Mouse (Mus musculus): ENCODE results near the gene Olfm2. TPM values are rescaled to one million over a fixed set of nuclear protein-coding genes. Genes with fewer than 3 reads are reported as not detected.

Gene Olfm2
- 68.7 and 75.0 TPM in 2 replicates for polyA plus RNA-seq (2016; fragmentation: Nextera tagmentation; extraction: Ambion mirVana)

DNA sequence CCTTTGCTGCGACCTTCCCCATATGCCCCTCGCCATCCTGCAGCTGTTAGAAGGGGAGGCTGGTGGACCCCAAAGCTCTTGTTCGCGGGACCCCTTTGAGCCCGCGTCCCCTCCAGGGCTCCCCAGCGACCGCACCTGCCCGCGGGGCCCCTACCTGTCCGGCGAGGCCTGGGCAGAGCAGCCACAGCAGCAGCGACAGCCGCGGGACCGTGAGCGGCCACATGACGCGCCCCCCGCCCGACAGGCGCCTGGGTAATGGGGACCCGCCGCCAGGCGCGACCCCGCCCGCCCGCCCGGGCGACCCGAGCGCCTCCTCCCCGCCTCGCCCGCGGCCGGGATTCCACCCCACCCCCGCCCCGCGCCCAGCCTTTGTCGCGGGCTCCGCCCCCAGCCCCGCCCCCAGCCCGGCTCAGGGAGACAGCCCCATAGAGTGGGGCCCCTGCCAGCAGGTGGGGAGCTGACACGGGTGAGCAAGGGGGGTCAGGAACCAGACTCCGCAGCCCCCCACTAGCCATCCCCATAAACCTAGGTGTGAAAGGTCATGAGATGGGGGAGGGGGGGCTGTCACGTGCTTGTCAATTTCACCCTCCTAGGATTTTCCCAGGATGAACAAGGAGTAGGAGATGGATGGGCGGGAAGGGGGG lies at the start of gene Olfm2:
Gene Olfm2, minus strand, starts transcription at position 333 of the 644 bp plus-strand sequence.
- Histone ChIP-seq H3K27ac (peak within 1 kb of the TSS; percentile 35; the same call in 1 of the 2 replicates), H3K4me2 (replicated peaks) (peak within 1 kb of the TSS; percentile 84), H3K27me3 (peaks cover 34% of the 10 kb centered on the region), H3K36me3 (no peaks in the 10 kb centered on the region), H3K9me3 (replicated peaks) (no peaks in the 10 kb centered on the region), H3K4me1 (peaks cover 33% of the 10 kb centered on the region), H3K9ac (peak within 1 kb of the TSS; percentile 80), H3K4me3 (peak within 1 kb of the TSS; percentile 56)
- ATAC-seq (ENCODE audit: low FRiP score) = peak; percentile 76
- WGBS = under 1% methylated on average over 44 of the region's 50 CpGs

DNA sequence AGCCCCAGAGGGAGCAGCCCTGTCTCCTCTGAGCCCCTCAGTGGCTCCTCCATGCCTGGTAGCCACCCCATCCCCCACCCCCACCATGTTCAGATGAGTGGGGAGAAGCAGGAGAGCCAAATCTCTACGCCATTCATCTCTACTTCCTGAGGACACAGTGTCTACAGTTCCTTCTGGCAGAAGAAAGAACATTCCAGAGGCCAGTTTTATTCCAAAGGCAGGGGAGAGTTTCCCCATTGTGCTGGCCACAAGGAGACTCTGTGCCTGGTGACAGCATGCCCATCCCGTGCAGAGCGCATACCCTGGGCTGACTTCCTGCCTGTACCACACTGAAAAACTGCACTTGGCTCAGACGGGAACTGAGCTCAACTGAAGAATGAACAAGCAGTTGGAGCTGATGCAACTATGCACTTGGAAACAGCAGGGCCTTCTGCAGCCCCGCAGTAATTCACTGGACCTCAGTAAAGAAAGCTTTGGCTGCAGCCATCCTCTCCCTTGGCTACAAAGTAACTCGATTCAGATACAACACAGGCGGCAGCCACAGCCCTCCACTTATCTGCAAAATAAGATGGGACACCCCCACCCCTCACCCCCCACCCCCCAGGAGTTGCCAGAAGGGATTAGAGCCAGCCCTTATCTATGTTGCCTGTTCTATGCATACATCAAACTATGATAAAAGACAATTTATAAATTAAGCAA lies 48.1 kb upstream of the Olfm2 start:
- no peaks in the 10 kb centered on the region for H3K36me3 ChIP-seq
- ATAC-seq (ENCODE audit: low FRiP score) = 0 out of 2 replicates have a peak, but pooled peaks have one; percentile 40
- WGBS = 40% methylated on average over 7 of the region's 7 CpGs
- H3K27ac ChIP-seq = no peak overlapping the region
- no peak overlapping the region for H3K4me3 ChIP-seq
- no peak overlapping the region for H3K4me2 ChIP-seq (replicated peaks)
- no peaks in the 10 kb centered on the region for H3K27me3 ChIP-seq
- no peak overlapping the region for H3K9ac ChIP-seq
- no peaks in the 10 kb centered on the region for H3K9me3 ChIP-seq (replicated peaks)
- H3K4me1 ChIP-seq = peaks cover 15% of the 10 kb centered on the region

DNA sequence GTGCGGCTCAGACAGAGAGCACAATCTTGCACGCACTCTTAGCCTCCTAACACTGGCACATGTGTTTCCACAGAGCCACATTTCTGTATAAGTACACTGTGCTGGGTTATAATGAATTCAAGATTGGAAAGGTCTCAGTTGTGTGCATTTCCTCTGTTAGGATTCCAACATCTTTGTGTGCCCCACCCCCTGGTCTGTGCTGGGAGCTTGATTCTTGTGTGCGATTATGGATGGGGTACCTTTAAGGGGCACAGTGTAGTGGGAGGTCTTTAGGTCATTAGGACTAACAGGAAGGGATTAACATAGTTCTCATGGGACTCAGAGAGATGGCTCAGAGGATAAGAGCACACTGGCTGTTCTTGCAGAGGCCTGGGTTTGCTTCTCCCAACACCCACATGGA lies 44.2 kb upstream of the Olfm2 start:
- Histone ChIP-seq H3K4me1 (peaks cover 15% of the 10 kb centered on the region), H3K4me2 (replicated peaks) (no peak overlapping the region), H3K27ac (no peak overlapping the region), H3K9ac (no peak overlapping the region), H3K4me3 (no peak overlapping the region), H3K9me3 (replicated peaks) (no peaks in the 10 kb centered on the region; the same call in 1 of the 2 replicates), H3K27me3 (no peaks in the 10 kb centered on the region), H3K36me3 (no peaks in the 10 kb centered on the region)
- 68% methylated on average over 3 of the region's 3 CpGs for WGBS
- no peak for ATAC-seq (ENCODE audit: low FRiP score)

DNA sequence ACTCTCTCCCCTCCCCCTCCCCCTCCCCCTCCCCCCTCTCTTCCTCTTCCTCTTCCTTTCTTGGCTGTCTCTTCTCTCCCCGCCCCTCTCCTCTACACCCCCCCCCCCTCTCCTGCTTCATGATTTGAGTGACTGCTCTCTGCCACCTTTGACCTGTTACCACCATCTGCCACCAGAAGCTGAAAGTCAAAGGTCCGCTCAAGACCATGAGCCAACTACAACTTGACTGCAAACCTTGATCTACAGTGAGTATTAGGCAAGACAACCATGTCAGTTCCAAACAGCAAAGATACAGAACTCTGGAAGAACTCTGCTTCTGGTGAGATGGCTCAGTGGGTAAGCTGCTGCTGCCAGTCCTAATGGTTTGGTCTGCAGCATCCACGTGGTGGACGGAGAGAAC lies 43.5 kb upstream of the Olfm2 start:
- Histone ChIP-seq H3K9me3 (replicated peaks) (no peaks in the 10 kb centered on the region; the same call in 1 of the 2 replicates), H3K4me1 (peaks cover 15% of the 10 kb centered on the region), H3K36me3 (no peaks in the 10 kb centered on the region), H3K9ac (no peak overlapping the region), H3K4me3 (no peak overlapping the region), H3K4me2 (replicated peaks) (no peak overlapping the region), H3K27me3 (no peaks in the 10 kb centered on the region), H3K27ac (no peak overlapping the region)
- WGBS = 71% methylated on average over 3 of the region's 4 CpGs
- ATAC-seq (ENCODE audit: low FRiP score) = no peak

DNA sequence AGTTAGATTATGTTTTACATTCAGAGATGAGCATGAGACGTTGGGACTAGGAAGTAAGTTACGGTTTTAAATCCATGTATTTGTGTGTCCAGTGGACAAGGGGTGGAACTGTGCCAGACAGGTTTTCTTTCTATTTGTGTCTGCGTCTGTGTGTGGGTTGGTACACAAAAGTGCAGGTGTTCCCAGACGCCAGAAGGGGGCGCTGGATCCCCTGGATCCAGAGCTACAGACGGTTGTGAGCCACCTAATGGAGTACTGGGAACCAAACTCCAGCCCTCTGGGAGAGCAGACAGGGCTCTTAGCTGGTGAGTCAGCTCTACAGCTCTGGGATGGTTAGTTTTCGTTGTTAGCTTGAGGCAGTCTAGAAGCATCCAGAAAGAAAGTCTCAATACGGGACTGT lies 41.8 kb upstream of the Olfm2 start:
- no peaks in the 10 kb centered on the region for H3K36me3 ChIP-seq
- no peak overlapping the region for H3K4me2 ChIP-seq (replicated peaks)
- H3K4me1 ChIP-seq = peaks cover 6% of the 10 kb centered on the region; the same call in 1 of the 2 replicates
- WGBS = 75% methylated on average over 8 of the region's 8 CpGs
- ATAC-seq (ENCODE audit: low FRiP score) = no peak
- H3K27me3 ChIP-seq = no peaks in the 10 kb centered on the region
- no peak overlapping the region for H3K27ac ChIP-seq
- no peak overlapping the region for H3K9ac ChIP-seq
- no peak overlapping the region for H3K4me3 ChIP-seq
- no peaks in the 10 kb centered on the region; the same call in 1 of the 2 replicates for H3K9me3 ChIP-seq (replicated peaks)

DNA sequence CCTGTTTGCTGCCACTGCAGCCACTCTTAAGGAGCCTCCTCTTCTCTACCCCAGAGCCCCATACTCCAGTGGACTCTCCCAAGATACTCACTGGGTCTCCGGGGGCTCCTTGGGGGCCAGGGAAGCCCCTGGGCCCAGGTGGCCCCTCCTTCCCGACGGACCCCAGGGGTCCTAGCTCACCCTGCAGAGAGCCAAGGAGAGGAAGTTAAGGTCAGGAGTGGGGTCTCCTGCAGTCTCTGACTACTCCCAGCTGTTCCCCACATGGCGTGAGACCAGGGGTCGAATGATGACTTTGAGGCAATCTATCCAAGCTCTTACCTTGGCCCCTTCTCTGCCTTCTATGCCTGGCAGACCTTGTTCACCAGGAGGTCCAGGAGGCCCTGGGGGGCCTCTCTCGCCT lies 38.9 kb upstream of the Olfm2 start:
- 75% methylated on average over 6 of the region's 6 CpGs for WGBS
- Histone ChIP-seq H3K4me3 (no peak overlapping the region), H3K9me3 (replicated peaks) (no peaks in the 10 kb centered on the region; the same call in 1 of the 2 replicates), H3K4me1 (no peaks in the 10 kb centered on the region), H3K4me2 (replicated peaks) (no peak overlapping the region), H3K27ac (no peak overlapping the region), H3K36me3 (no peaks in the 10 kb centered on the region), H3K27me3 (no peaks in the 10 kb centered on the region), H3K9ac (no peak overlapping the region)
- ATAC-seq (ENCODE audit: low FRiP score) = no peak

DNA sequence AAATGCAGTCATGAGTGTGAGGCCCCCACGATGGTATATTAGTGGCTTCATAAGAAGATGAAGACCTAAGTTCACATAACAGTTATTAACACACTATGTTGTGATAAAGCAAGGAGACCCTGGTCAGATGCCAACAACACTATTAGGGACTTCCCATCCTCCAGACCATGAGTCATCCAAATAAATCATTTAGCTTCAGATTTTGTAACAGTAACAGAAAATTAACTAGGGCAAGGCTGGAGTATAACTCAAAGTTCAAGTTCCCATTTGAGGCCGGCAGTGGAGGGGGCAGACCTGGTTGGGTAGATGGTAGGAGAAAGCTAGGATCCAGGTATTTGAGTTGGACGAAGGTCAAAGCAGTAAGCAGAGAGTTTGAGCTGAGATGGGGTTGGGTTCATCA lies 35.1 kb upstream of the Olfm2 start:
- no peak for ATAC-seq (ENCODE audit: low FRiP score)
- Histone ChIP-seq H3K27ac (no peak overlapping the region), H3K9me3 (replicated peaks) (no peaks in the 10 kb centered on the region), H3K27me3 (no peaks in the 10 kb centered on the region), H3K36me3 (no peaks in the 10 kb centered on the region), H3K4me3 (no peak overlapping the region), H3K9ac (no peak overlapping the region), H3K4me2 (replicated peaks) (no peak overlapping the region), H3K4me1 (peaks cover 2% of the 10 kb centered on the region; the same call in 1 of the 2 replicates)
- 82% methylated on average over 3 of the region's 3 CpGs for WGBS

DNA sequence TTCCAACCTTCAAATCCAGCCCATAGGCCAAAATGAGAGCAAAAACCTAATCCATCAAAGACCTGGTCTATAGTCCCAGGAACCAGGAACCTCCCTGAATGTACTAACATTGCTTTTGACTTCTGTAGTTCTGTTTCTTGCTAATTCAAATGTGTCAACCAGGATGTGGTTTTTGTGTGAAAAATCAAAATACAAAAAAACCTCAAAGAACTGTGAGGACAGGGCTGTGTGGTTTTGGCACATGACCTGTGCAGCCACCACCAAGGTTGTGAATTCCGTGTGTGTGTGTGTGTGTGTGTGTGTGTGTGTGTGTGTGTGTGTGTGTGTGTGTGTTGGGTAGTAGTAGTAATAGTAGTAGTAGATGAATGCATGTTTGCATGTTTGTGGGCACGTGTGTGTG lies 19.1 kb upstream of the Olfm2 start:
- Histone ChIP-seq H3K4me1 (0 out of 2 replicates have a peak, but pooled peaks cover 5% of the 10 kb centered on the region), H3K9ac (no peak overlapping the region), H3K27ac (no peak overlapping the region), H3K9me3 (replicated peaks) (no peaks in the 10 kb centered on the region), H3K36me3 (no peaks in the 10 kb centered on the region), H3K4me3 (no peak overlapping the region), H3K4me2 (replicated peaks) (no peak overlapping the region), H3K27me3 (peaks cover 3% of the 10 kb centered on the region; the same call in 1 of the 2 replicates)
- WGBS = 81% methylated on average over 2 of the region's 2 CpGs
- no peak for ATAC-seq (ENCODE audit: low FRiP score)

DNA sequence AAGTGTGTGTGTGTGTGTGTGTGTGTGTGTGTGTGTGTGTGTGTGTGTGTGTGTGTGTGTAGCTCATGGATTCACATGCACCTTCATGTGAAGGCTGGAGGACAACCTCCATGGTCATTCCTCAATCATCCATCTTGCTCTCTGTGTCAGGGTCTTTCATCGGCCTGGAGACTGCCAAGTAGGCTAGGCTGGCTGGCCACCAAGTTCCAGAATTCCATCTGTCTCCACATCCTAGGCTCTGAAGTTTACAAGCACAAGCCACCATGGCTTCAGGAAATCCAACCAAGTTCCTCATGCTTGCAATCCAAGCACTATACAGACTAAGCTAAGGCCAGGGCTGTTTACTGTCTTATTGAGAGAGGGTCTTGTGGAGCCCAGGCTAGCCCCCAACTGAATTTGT lies 16.9 kb upstream of the Olfm2 start:
- no peak overlapping the region for H3K4me3 ChIP-seq
- H3K9ac ChIP-seq = no peak overlapping the region
- no peaks in the 10 kb centered on the region for H3K9me3 ChIP-seq (replicated peaks)
- H3K36me3 ChIP-seq = no peaks in the 10 kb centered on the region
- ATAC-seq (ENCODE audit: low FRiP score) = no peak
- 83% methylated on average over 1 of the region's 1 CpGs for WGBS
- H3K27me3 ChIP-seq = peaks cover 3% of the 10 kb centered on the region; the same call in 1 of the 2 replicates
- H3K4me2 ChIP-seq (replicated peaks) = no peak overlapping the region
- H3K4me1 ChIP-seq = 0 out of 2 replicates have a peak, but pooled peaks cover 5% of the 10 kb centered on the region
- H3K27ac ChIP-seq = no peak overlapping the region

DNA sequence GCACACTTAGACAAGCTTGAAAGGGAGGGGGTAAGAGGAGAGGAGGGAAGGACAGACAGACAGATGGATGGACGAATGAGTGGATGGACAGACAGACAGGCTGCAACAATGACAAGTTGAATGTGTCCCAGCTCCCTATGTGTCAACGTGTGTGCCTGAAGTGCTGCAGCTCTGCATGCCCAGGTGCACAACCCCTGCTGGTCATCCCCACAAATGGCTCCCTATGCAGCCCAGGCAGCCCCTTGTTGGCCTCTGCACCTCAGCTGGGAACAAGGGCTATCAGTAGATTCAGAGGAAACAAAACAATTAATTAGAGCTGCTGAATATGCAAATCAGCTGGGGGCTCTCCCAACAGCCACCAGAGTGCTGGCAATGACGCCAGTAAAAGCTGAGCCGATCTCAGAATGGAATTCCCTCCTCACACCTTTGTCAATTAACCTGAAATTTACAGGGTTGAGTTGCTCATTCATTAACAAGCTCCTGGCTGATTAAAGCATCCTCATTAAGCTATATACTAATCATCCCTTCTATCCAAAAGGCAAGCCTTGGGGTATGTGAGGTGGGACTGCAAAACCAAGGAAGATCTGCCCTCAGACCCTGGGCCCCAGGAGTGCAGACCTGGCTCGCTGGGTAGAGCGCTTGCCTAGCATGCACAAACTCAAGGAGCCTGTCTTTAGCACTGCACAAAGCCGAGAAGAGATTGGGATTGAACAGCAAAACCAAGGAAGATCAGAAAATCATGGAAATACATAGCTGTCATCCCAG lies 16.2 kb upstream of the Olfm2 start:
- H3K27ac ChIP-seq = no peak overlapping the region
- H3K4me1 ChIP-seq = 0 out of 2 replicates have a peak, but pooled peaks cover 5% of the 10 kb centered on the region
- no peak overlapping the region for H3K4me2 ChIP-seq (replicated peaks)
- H3K4me3 ChIP-seq = no peak overlapping the region
- ATAC-seq (ENCODE audit: low FRiP score) = peak; percentile 64; the same call in 1 of the 2 replicates
- WGBS = 54% methylated on average over 7 of the region's 7 CpGs
- H3K9ac ChIP-seq = no peak overlapping the region
- H3K27me3 ChIP-seq = peaks cover 3% of the 10 kb centered on the region; the same call in 1 of the 2 replicates
- H3K9me3 ChIP-seq (replicated peaks) = no peaks in the 10 kb centered on the region
- H3K36me3 ChIP-seq = no peaks in the 10 kb centered on the region

DNA sequence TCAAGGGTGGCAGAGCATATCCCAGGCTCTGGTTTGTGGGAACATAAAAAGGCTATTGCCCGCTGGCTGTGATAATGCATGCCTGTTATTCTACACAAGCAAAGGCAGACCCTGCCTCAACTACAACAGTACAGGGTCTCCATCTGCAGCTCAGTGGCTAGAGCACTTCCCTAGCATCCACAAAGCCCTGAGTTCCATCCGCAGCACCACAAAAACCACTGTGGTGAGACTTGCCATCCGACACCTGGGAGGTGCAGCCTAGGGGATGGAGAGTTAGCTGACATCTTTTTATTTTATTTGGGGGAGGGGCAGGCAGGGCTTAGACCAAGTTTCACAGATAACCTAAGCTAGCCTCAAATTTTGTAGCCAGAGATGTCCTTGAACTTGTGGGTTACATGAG lies 15.2 kb upstream of the Olfm2 start:
- Histone ChIP-seq H3K27ac (no peak overlapping the region), H3K36me3 (no peaks in the 10 kb centered on the region), H3K4me1 (0 out of 2 replicates have a peak, but pooled peaks cover 5% of the 10 kb centered on the region), H3K4me2 (replicated peaks) (no peak overlapping the region), H3K9ac (no peak overlapping the region), H3K27me3 (peaks cover 3% of the 10 kb centered on the region; the same call in 1 of the 2 replicates), H3K9me3 (replicated peaks) (no peaks in the 10 kb centered on the region), H3K4me3 (no peak overlapping the region)
- 70% methylated on average over 3 of the region's 3 CpGs for WGBS
- ATAC-seq (ENCODE audit: low FRiP score) = no peak

DNA sequence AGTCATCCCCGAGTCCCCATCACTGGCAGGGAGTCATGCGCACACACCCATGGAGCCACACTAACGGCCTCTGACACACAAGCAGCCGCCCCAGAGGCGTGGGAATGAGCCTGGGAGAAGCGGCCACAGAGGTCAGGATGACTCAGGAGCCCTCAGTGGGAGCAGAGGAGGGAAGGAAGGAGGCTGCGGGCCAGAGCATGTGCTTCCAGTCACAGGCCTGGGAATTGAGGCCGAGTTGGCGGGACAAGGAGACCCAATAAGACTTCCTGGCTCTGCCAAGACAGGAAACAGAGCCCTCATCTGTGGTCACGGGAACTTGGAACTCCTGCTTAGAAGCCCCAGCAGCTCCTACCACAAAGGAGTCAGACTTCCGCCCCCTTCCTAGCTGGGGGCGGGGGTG lies 14.7 kb upstream of the Olfm2 start:
- H3K36me3 ChIP-seq = no peaks in the 10 kb centered on the region
- no peak for ATAC-seq (ENCODE audit: low FRiP score)
- H3K27me3 ChIP-seq = peaks cover 3% of the 10 kb centered on the region; the same call in 1 of the 2 replicates
- no peak overlapping the region for H3K27ac ChIP-seq
- no peak overlapping the region for H3K4me2 ChIP-seq (replicated peaks)
- no peak overlapping the region for H3K4me3 ChIP-seq
- H3K9me3 ChIP-seq (replicated peaks) = no peaks in the 10 kb centered on the region
- H3K4me1 ChIP-seq = 0 out of 2 replicates have a peak, but pooled peaks cover 5% of the 10 kb centered on the region
- no peak overlapping the region for H3K9ac ChIP-seq
- 64% methylated on average over 12 of the region's 12 CpGs for WGBS

Data from hindbrain, embryonic 12.5 days (tissue).